ENCODE assay signal across 13 mouse cellular contexts in genomic region chr16:77676805-77677204, GRCm38 (mm10).
"Had no signal": no experiment of that assay in that cellular context is flagged by ENCODE, and none has a peak within 500 bp of the region (broad histone marks: within the 10 kb centered on the region; RNA-seq: fewer than 3 reads in every experiment).

No protein-coding gene starts in this region.

- H3K36me3 ChIP-seq: kidney, embryonic 15.5 days; liver, embryonic 15.5 days had no signal

- H3K4me2 ChIP-seq: kidney, embryonic 15.5 days; liver, embryonic 11.5 days; liver, embryonic 15.5 days; neural tube, embryonic 12.5 days had no signal

- H3K27ac ChIP-seq: kidney, embryonic 15.5 days; liver, embryonic 15.5 days had no signal

- H3K27me3 ChIP-seq: kidney, embryonic 15.5 days; liver, embryonic 15.5 days; neural tube, embryonic 12.5 days had no signal

- H3K4me3 ChIP-seq: kidney, embryonic 15.5 days; liver, embryonic 15.5 days; neural tube, embryonic 12.5 days had no signal

- DNase-seq: kidney, adult 2 months; kidney, postnatal 14 days; left cerebral cortex, postnatal 4 days; lung, adult 2 months; lung, postnatal 36 days; right cerebral cortex, adult 18-20 months; right cerebral cortex, postnatal 25 days; thymus, postnatal 36 days had no signal

- H3K9me3 ChIP-seq: kidney, embryonic 15.5 days; liver, embryonic 15.5 days; neural tube, embryonic 12.5 days had no signal

- H3K4me1 ChIP-seq: kidney, embryonic 15.5 days; liver, embryonic 15.5 days; neural tube, embryonic 12.5 days had no signal

- ATAC-seq: lung, postnatal 0 days had no signal

- H3K9ac ChIP-seq: kidney, embryonic 15.5 days; liver, embryonic 15.5 days; neural tube, embryonic 12.5 days had no signal
